Mouse (Mus musculus) adrenal gland, adult 18-20 months (tissue): ENCODE measurements at regions not wholly inside any gene's neighbourhood (a gene's known extent, or its start where the extent isn't known, plus 50 kb on each side); places are given as distances from the start of the nearest gene placed in this dataset.
A peak's percentile ranks its signal among the peaks of the same experiment; 100 is the strongest.

Experiments
- DNase-seq, 2 experiments: peaks; one replicate each; pipeline ENCODE4 v3.0.0; 2021 to 2022; ENCODE audit warnings: low spot score in 2 of 2

DNA sequence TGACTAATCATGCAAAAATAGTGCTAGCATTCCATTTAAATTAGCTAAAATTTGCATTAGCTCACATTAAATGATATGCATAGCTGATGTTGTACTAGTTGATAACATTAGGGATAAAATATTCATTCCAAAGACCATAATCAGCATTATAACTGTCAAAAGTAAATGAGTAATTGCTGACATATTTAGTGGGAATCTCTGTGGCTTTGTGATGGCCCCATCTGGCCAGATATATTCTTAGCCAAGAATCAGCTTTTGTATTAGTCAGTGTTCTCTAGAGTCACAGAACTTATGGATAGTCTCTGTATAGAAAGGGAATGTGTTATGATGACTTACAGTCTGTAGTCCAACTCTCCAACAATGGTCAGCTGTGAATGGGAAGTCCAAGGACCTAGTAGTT lies 171.2 kb downstream of the Gria2 start:
- no peak for DNase-seq

DNA sequence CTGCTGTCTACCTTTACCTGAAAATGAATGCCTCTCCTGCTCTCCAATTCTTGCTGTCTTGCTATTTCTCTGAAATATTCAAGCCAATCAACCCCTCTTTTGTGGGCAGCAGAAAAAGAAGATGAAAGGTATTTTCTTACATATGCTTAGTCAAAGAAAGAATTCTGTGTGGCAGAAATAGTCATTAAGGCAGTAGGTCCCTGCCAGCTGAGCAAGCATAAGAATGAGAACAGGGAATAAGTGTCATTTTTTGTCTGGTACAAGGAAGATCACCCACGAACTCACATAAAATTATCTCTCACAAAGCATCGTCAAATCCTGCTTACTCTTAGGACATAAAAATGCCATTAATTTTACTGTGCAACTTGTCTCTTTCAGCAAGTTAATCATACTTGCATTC lies 192.2 kb downstream of the Gria2 start:
- no peak for DNase-seq

DNA sequence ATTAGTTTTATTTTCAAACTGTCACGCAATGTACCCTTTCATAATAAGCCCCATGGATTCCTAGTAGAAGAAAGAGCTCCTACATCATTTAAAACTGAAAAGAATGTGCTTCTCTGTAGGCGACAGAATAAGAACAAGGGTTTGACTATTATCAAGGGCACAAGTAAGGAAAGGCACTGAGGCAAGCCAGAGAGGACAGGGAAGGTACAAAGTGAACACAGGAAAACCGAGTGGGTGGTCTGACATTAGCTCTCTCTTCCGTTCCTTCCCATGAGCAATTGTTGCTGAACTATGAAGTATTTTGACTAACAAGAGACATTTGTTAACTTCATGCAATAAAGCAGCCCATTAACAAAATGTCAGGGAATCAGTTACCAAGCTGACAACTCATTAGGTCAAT lies 194.2 kb downstream of the Gria2 start:
- no peak for DNase-seq

DNA sequence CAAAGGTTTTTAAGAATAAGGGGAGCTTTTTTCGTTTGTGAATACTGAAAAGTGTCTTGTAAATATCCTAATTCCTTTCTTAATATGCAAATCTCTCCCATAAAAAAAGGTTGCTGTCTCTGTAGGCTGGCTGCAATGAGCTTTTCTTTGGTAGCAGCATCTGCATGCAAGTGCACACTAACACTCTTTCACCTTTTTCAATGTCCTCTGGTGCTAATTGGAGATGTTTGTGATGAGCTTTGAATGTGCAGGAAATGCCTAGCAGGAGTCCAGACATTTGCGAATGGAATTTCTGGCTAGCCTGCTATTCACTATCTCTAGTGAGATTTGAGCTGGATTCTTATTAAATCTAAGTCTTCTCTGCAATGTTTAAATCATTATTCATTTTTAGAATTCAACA lies 194.8 kb downstream of the Gria2 start:
- no peak for DNase-seq

DNA sequence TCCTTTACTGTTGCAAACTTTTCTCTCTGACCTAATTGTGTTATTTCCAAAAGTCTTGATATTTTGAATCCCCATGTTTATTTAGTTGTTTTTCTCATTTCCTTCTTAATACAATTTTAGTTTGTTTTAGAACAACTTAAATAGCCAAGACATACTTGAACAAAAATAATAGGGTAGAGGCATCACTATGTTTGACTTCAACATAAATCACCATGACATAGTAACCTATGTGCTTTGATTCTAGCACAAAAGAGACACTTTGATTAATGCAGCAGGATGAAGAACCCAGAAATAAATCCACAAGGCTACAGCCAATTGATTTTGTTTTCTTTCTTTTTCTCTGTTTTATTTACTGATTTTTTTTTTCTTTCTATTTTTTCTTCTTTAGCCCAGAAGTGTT lies 205.1 kb downstream of the Gria2 start:
- DNase-seq: no peak

DNA sequence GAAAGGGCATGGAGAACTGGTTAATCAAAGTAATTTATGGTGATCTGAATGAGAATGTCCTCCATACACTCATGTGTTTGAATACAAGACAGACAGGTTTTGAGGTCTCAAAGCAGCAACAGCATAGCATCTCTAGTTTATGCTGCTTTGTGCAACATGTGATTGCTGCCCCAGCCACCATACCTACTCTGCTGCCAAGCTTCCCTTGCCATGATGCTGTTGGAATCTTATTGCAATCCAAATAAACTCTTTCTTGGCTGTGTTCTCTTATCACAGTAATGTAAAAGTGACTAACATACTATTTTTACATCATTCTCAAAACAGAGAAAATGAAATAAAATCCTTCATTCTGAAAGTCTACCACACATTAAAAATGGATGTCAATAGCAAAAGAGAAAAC lies 235.1 kb downstream of the Gria2 start:
- no peak for DNase-seq

DNA sequence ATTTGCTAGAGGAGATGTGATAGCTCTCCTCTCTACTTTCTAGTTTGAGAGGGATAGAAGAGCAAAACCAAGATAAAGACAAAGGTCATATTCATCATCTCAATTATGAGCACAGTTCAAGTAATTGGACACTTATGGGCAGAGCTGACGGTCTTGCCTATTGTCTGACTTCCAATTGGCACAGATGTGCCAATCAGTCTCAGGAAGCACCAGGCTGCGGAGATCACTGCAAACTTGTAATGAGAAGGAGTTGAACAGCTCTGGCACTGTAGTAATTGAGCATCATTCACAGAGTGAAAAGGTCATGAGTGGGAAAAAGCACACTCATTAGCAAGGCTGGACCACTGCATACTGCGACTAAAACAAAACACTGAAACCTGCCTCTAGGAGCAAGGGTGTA lies 236.4 kb downstream of the Gria2 start:
- DNase-seq: no peak

DNA sequence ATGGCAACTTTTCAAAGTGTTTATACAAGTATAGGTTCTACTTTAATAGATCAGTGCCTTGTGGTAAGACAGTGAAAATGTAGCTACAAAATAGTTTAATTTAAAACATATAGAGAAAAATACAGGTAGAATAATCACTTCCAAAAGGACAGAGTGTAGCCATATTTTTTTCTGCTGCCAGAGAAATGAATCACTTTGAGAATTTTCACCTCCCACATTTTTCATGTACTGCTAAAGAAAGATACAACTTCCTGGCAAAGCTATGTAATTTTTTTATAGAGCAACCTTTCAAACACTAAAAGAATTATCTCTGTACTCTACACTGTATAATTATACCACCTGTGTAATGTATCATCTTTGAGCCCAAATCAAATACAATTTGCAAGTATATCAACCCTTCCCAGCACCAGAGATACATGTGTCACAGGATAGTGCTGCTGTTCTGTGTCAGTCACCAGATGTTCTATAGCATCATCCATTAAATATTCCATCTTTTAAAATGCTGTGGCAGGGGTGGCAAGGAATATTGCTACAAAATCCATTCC lies 256.4 kb downstream of the Gria2 start:
- no peak for DNase-seq

DNA sequence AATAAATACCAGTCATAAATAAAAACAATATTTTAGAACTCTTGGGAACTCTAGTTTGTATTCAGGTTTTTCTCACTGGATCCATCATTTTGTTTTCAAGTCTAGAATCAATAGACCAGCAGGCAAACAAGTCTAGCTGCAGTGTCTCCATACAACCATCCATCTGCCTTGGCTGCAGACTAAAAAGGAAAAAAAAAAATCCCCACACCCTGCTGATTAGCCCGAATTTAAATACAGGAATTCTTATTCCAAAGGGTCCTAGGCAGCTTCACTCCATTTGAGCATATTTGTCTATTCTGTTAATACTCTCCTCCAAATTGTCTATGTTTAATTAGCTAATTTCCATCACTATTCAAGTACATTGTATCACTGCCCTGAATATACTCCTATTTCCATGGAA lies 258.9 kb downstream of the Gria2 start:
- no peak for DNase-seq

DNA sequence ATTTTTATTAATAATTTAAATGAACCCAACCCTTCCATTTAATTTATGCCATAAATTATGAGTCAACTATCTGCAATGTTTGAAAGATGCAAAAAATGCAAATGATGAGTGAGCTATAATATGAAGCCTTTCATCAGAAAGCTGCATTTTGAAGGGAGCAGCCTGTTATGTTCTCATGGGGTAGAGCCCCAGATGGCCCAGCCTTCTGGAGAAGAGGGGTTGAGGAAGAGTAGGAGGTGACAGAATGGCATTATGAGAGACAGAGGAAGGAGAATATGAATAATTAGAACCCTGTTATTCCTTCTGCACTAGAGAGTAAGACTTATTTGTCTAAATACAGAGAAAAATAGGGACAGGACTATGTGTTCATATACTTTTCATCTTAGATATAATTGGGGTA lies 261.3 kb downstream of the Gria2 start:
- DNase-seq: no peak

DNA sequence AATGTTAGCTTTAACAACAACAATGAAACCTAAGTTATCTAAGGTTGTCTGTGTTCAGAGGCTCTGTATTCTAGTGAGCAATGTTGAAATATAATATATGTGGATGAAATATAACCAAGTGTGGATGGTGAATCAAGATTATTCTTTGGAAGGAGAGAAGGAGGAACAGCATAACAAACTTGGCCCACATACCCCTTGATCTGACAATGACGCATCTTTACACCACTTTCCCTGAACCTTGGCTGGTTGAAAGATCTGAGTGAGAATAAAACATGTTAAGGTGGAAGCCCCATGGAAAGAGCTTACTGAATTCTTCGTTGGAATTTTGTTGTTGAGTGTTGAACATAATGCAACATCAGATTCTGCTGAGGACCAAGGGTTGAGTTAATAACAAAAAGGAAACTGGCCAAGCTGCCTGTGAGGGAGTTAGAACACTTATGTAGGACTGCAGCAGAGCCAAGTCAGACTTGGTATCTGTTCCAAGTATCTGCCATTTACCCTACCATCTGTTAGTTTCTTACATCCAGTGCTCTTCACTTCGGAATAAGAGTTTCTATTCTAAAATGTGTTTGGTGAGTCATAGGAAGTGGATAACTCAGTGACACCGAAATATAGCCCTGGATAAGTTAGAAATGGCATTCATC lies 268.8 kb downstream of the Gria2 start:
- no peak for DNase-seq

DNA sequence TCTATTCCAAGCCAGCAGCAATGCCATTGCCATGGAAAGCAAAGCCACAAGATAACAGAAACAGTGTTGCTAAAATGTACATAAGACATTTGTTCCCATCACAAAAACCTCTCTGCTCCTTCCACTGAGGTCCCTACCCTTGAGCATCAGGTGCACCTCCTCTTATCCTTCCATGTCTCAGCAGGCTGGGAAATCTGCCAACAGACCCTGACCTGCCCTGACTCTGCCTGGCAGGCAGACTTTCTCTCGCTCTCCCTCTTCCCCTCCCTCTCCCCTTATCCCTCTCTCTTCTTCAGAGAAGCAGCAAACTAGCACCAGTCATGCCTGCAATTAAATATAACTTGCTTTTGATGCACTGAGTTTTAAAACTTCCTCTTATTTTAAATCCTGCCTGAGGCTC lies 288.6 kb downstream of the Gria2 start:
- DNase-seq: peak in 1 of 2 experiments; percentile 7

DNA sequence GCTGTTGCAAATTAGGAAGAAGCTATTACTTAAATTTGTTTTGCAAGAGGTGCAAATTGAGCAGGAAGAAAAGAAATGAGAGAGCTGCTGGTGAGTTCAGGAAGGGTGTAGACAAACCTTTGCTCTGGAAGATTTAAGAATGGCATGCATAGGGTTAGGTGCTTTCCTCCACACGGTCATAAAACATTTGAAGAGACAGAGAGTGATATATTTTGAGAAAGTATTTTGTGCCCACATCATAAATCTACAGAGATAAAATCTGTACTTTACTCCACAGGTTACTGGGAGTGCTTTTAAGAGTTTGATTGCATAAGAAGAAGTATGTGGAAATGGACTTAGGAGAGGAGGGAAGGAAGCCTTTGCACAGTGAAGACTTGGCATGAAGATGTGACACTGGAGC lies 293.4 kb downstream of the Gria2 start:
- no peak for DNase-seq

DNA sequence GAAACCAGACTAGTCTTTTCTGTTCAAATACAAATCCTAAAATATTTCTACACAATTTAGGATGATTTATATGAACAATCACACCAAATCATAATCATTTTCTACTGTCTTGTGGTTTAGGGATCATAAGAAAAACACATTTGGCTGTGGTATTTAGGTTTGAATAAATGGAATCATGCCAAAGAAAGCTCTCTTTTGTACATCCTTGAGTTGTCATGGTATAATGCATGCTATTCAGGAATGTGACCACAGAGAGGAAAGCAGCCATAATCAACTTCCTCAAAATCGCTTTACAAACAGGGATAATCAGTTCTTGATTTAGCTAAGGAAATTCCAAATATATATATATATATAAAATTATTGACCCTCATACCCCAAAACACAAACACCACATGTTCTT lies 295.9 kb downstream of the Gria2 start:
- no peak for DNase-seq

DNA sequence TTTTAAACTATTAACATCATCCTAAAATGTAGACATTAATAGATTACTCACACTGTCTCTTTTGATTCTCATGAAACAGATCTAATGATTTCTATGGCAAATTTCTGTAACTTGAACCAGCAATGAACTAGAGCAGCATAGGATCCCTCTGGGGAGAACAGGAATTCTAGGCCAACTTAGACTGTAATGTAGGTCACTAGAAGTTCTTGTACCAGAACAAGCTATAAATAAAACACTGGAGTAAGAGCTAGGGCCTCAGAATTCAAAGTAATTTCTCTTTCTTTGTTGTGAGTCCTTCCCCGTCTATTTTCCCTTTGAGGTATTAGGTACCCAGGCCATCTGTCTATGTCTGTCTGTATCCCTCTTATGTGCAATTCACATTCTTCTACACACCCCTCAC lies 301.5 kb downstream of the Gria2 start:
- no peak for DNase-seq

DNA sequence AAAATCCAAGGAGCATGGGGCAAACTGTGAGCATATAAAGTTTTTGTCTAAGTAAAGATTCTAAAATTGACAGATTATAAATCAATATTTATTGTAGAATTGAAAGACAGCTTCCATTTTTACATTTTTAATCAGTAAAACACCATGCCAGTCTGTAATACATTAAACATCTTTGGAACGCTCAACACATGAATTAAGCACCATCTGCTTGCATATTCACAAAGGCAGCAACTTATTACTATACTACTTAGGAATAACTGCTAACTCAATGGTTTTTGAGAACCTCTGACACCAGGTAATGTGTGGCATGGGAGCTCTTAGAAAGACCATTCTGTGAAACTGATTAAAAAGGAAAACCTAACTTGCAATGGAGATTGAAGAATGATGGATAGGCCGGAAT lies 306.1 kb downstream of the Gria2 start:
- DNase-seq: no peak

DNA sequence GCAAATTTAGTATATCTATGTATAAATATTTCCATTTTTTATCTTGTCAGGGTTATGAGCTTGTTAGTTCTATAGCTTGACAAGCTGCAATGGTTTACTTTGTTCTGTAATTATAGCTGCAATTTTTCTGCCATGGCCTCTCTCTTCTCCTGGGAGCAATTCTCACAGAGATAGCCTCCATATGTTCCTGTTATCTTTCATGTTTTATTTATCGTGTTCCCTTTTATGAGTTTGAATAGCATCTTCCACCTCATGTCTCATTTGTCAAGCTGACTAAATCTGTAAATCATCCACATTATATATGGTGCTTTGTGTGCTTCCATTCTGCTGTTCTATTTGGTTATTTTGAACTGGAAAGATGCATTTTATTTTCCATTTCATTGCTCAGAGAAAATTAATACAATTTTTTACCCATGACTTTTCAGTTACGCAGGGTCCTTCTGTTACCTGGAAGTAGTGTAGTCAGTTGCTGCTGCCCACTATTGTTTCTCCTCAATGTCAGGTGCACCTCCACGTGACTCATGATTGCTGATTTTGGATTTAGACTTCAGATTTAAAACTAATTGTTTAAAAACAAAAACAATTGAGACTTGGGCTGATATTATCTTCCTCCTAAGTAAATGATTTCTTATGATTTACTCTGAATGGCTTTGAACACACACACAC lies 318.3 kb downstream of the Gria2 start:
- no peak for DNase-seq

DNA sequence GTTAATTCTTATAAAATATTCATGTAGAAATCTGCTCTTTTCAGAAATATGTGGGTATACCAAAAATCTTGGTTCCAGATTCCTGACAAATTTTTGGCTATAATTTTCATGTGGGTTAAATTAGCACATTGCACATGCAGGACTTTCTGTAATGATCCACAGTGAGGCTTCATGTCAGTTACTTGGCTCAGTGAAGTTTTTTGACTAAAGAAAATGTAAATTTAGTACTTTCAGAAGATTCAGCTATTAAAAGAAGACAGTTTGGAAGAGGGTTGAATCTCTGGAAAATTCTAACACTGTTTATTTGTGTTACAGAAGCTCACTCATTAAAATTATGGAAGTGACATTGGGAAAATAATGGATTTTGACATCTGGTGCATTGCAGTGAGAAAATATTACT lies 324.0 kb downstream of the Gria2 start:
- DNase-seq: no peak

DNA sequence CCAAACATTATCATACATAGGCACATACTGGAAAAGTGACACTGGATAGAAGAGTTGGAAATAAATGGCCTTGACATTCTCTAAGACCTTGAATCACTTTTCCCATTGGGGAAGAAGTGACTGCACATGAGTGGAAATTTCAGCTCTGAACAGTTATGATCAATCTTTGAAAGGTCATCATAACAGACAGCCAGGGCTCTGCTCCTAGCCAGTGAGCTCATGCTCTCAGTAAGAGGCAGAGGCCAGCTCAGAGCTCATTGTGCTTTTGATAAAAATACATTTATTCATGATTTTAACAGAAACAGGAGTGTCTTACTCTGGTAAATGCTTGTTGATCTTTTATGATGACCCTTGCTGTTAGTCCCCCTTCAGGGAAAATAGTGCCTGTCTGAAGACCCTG lies 328.9 kb downstream of the Gria2 start:
- DNase-seq: peak in 1 of 2 experiments; percentile 2
